Mouse (Mus musculus) R1 (cell line): ENCODE results near the gene S100a3.

Experiments used
- DNase-seq: peaks from one replicate; pipeline ENCODE4 v3.0.0-alpha.2; 2018; ENCODE audit warnings: low read depth, low spot score

The S100a3 gene

DNA sequence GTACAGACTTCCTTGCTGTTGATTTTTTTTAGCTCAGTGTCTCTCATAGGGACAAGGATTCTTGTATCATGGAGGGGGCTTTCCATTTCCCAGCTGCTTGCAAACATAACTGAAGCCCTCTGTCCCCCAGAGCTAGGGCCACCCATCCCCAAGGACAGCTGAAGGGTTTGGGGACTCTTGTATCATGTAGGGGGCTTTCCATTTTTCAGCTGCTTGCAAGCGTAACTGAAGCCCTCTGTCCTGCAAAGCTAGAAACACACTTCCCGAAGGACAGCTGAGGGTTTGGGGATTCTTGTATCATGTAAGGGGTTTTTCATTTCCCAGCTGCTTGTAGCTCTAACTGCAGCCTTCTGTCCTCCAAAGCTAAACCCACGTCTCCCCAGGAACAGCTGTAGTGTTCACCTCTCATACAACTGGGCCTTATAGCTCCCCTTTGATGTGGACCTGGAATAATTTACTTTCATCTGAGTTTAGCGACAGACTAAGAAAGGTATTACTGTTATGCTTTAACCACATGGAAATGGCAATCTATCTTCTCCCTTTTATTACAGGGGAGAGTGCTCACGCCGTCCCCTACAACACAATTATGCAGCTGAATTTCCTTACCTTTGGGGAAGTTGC, at the start of gene S100a3:
Gene S100a3, plus strand, starts transcription at position 571 of the 621 bp plus-strand sequence.
- no peak for DNase-seq

DNA sequence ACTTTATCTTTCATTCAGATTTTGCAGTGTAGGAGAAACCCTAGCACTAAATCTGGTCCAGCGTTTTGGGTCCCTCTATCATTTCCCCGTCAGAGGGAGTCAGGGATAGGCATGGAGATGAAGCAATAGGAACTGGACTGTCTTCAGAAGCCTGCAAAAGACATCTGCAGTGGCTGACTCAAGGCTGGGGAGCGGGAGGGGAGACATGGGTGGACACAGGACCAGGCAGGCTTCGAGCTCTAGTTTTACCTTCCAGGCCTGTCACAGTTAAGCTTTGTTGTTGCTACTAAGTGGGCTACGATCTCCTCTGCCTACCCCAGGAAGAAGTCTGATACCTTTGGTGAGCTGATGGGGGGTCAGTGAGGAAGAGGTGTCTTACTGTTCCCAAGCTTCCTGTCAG, 48.1 kb upstream of the S100a3 start:
- DNase-seq = no peak

DNA sequence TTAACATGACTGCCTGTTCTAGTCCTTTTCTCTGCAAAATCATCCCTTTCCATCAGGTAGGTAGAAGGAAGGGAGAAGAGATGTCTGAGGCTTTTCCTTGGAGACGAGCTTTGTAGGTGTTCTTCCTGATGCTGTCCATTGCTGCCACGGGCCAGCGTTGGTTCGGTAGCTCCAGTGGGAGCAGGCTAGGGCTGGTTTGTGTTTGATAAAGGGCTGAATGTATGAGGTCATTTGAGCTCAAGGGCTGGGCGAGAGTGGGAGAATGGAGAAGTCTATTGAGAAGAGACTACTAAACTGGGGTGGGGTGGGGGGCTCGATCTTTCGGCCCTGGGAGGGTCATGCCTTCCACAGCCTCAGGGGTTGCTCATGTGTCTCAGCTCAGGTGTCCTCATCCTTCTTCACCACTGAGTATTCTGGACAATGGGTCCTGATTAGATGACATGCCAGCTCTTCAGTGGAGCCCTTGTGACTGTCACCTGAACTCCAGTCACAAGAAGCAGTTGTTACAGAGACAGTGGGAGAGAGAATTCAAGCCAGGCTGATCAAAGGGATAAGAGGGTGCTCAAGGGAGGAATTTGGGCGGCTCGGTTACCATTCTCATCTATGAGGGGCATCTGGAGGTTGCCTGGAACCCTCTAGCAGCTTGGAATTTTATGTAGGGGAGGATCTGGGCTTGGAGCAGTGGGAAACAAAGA, 47.3 kb upstream of the S100a3 start:
- peak; percentile 41 for DNase-seq

DNA sequence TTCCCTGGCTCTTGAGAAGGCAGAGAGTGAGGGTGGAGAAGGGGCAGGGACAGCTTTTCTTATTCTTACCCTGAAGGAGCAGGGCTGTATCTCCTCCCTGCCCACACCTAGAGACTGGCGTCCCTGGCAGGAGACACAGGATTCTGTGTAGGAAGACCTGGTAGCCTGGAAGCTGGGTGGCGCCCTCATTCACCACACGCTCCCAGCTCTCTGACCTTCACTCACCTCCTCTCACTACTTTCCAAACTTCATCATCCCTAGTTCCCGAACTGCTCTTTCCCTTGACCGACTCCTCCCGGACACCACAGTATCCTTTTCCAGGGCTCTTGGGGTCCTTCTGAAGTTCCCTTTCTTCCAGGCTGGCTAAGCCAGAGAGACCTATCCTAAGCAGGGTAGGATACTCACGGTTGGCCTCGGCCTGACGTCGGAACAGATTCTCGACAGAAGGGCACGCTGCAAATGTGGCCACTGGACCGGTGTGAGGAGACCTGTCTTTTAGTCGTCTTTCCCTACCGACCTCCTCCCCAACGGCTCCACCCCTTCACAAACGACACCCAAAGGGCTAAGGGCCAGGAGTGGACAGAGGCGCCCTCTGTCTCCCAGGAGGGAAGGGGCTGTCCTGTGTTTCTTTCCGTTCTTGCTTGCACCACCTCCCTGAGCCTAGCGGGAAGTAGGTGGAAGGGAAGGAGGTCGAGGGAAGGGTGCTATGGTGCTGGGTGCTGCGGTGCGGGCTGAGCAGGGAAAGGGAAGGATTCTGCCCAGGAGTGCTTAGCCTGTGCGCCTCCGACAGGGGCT, 46.4 kb upstream of the S100a3 start, which contains the start of the genes S100a1 and S100a13:
Gene S100a1, minus strand, starts transcription at position 597 of the 795 bp plus-strand sequence.
Gene S100a13, plus strand, starts transcription at position 640 of the 795 bp plus-strand sequence.
- DNase-seq = peak; percentile 21

DNA sequence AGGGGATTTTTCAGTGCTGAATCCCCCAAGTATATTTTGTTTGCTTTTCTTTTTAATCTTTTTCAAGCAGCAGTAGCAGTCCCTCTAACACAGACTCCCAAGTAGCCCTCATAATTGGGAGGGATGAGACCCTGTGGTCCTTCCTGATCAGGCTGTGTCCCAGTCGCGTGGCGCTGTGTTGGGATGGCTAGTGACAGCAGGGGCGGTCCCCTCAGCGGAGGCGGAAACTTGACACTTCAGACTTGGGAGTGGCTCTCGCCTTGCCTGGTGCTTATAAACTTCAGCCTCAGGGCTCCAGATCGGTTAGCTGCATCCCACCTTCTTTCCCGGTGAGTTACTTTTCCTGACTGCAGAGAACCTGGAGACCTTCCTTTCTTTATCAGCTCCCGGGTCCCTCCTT, 45.7 kb upstream of the S100a3 start:
- peak; percentile 69 for DNase-seq

DNA sequence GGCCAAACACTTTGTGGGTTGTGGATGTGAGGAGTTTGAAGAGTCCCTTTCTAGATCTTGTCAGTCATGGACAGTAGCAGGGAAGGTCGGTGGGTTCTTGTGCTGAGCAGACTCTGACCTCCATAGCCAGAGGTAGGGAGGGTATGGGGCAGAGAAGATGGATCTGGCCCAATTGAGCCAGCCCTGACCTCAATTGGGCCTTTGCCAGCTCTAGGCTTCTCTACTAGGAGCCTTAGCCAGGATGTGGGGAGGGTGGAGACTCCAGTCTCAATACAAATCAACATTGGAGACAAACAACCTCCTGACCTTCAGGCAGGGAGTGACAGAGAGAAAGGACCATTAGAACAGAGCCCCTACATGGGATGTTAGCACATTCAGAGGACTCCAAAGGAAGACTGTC, 45.1 kb upstream of the S100a3 start:
- DNase-seq = no peak

DNA sequence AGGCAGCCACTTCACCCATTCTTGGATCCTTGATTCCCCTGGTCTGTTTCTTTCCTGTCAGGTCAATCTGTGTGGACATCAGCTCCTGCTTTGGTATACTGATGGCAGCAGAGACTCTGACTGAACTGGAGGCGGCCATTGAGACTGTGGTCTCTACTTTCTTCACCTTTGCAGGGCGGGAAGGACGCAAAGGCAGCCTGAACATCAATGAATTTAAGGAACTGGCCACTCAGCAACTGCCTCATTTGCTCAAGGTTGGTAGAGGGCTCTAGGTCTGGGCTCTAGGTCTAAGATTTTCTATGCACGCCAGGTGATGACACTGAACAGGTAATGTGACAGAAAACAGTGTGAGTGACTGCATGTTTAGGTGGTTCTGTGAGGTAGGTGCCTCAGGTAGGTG, 44.6 kb upstream of the S100a3 start:
- DNase-seq = no peak

DNA sequence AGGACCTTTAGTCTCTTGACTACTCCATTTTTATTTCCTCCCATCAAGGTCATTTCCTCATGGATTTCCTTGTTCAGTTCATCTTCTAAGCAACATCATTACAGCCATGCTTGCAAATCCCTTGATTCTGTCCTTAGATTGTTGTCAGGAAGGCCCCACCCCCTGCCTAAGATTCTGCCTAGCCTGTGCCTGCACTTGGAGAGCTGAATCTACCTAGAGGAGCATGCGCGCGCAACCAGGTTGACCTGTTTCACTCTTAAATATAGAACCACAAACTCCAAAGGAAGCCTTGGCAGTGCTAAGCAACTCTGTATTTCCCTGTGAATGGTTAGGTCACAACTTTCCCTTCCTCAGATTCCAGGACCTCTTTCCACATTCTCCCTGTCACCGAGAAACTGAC, 42.7 kb upstream of the S100a3 start:
- peak; percentile 71 for DNase-seq

DNA sequence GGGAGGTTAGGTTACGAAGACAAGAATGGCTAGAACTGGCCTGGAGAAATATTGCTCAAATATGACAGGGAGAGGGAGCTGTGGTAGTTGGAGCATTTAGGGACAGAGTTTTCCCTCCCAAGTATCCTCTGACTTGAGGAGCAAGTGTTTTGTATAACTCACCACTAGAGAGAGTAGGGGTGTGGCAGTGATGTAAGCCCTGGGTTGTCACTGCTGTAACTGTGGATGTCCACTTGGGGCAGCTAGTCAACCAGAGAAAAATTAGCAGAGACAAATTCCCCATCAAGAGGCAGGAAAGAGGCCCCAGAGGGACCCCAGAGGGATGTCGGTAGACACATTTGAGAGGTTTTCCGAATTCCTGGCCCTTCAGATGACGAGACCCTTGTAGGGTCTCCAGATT, 35.0 kb upstream of the S100a3 start:
- peak; percentile 92 for DNase-seq

DNA sequence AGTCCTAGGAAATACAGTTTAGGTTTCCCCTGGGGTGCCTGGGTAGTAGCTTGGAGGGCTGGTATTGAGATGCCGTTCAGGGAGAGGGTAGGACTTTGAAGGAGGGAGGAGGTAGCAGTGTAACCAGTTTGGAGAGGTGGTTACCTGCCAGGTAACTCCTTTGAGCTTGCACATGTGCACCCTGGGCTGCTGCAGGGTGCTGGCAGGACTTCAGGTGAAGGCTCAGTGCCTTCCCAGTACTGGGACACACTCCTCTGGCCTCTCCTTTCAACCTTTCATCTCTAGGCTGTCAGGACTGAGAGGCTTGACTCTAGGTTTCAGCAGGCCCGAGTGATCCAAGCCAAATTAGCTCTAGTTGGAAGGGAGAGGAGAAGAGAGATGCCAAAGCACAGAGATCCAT, 34.3 kb upstream of the S100a3 start:
- no peak for DNase-seq

DNA sequence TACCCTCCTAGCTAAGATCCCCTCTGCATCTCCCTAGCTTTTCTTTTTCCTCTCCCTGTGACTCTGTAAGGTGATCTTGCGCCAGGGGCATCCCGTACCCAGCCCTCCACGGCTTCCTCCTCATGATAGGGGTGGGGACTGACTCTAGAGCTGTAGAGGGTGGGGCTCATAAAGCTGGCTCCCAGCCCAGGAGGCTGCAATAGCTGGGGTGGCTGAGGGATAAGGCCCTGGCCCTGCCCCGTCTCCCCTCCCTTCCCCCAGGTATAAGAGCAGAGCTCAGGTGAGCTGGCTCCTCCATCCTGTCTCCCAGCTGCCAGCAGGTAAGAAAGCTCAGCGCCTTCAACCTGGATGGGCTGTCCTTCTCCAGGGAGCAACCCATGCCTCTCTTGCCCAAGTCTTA, 33.8 kb upstream of the S100a3 start, which contains the start of gene S100a14:
Gene S100a14, plus strand, starts transcription at position 277 of the 400 bp plus-strand sequence.
- DNase-seq = no peak

DNA sequence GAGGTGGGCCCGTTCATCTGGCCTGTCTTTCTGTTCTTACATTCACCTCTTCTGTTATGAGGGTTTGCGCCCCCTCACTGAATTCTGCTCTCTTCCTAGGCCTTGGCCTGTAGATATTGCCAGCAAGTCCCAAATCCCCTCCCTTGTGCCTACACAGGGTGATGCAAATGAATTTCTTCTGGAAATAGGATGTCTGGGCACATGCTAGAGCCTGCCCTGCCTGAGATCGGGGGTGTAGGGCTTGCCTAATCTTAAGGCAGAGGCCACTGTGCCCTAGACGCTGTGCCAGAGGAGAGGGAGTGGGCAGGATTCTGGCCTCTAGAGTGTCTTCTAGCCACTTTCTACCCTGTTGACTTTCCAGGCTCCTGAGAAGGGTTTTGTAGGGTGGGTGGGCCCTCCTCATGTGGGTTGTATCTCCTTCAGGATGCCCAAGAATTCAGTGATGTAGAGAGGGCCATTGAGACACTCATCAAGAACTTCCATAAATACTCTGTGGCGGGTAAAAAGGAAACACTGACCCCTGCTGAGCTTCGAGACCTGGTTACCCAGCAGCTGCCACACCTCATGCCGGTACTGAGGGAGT, 33.0 kb upstream of the S100a3 start:
- DNase-seq = no peak

DNA sequence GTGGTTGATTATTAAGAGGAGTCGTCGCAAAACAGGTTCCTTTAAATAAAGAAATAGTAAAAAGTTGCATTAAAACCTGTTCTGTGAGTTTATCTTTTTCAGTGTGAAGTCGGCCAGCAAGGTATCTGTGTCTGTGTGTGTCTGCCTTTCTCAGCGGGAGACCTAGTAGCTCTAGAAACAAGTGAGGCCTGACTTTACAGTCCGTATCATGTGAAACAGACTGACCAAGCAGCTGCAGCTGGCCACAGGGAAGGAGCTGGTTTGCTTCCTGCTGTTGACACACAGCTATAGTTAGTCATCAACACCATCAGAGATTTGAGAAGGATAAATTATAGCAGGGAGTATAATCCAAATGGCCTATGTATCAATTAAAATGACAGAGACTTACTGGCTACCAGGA, 28.7 kb upstream of the S100a3 start:
- no peak for DNase-seq

DNA sequence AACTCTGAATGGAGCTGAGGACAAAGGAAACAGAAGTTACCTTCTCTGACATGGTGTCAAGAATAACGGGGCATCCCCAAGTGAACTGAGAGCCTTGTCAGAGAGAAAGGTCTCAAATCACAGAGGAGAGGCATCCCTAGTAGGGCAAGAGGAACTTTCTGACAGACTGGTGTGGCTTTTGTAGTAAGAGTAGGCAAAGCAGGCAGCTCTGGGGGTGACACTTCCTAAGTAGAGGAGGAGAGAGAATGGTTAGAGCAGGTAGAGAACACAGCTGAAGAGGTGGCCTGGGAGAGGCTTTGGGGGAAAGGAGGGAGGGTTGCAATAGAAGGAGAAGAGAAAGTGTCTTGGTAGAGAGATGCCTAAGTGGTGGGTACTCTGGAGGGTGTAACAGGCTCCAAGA, 24.9 kb upstream of the S100a3 start:
- DNase-seq = no peak

DNA sequence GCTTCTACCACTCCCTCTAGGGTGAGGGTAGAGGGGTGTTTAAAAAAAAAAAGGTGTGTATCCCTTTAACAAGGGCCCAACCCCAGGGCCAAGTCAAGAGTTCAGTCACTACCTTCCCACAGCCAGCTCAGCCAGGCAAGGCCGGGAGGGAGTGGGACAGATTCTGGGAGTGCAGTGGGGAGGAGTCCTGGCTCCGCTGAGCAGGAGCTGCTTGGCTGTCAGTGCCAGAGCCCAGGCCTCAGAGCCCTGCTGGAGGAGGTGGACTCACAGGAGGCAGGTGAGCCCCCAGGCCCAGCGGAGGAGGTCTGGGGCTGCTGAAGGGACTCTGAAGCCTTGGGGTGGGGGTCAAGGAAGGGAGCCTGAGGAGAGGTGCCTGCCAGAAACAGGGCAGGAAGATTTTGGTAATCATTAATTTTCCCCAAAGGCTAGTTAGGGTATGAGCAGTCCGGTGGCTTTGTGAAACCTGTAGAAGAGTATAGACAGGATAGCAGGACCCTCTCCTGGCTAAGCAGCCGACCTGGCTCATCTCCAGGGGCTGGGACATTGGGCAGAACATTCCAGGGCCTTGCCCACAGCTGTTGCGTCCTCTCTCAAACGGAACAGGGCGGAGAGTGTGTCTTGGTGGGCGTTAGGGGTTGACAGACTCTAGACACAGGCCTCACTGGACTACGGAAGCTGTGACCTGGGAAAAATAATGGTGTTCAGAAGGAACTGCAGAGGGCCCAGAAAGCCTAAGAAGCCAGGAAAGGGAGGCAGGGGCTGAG, 23.1 kb upstream of the S100a3 start, which contains the start of gene S100a16:
Gene S100a16, plus strand, starts transcription at position 114 of the 764 bp plus-strand sequence.
- peak; percentile 43 for DNase-seq

DNA sequence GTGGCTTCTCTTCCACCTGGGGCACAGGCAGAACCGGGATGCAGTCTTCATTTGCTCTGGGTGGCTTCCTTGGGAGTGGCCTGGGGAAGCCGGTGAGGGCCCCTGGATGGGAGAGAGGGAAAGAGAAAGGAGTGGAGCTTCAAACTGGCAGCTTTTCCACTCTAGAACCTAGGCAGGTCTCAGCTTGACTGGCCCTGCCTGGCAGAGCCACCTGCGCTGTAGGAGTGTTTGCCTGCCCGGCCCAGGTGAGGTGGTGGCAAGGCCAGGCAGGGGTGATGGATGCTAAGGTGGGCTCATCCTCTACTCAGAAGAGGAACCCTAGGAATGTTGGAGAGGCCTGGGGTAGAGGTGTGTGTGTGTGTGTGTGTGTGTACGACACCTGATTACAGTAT, 22.5 kb upstream of the S100a3 start:
- DNase-seq = no peak

DNA sequence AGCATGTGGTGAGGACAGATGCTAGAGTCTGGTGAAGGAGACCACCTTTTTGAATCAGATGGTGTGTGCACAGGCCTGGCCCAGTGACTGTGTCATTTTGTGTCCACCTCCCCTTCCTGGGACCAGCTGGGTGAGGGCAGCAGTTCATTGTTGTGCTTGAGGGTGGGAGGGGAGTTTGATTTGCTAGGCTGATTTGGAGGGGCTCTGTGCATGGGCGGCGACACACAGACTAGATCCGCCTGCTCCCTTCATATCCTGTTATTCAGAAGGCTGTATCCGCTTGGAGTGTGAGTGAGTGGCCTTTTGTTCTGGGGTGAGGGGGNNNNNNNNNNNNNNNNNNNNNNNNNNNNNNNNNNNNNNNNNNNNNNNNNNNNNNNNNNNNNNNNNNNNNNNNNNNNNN, 19.5 kb upstream of the S100a3 start:
- DNase-seq = no peak

DNA sequence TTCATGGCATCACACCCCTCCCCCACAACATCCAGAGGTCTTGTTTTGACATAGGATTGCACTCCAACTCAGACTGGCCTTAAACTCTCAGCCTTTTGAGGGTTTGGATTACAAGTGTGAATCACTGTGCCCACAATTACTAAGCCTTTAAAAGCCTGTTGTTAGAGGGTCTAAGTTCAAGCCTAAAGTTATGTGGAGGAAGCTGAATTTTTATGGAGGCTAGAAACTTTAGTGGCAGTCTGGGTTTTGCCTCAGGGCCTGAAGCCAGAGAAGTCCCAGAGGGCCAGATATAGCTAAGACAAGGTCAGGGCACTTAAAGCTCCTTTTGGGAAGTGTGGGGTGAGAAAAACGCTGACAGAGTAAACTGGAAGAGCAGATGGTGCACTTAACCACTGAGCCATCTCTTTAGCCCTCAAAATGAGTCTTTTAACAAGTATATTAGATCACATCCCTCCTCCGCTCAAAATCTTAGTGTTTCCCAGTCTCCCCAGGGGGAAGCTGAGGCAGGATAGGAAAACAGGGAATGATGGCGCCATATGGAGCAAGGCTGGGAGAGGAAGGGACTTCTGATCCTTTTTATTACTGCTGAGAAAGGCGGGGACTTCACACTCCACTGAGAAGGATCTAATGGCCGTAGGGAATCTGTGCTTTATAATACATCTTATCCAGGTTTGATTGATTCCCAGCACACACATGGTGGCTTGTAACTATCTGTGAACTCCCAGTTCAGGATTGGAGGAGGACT, 10.5 kb upstream of the S100a3 start:
- DNase-seq = no peak

DNA sequence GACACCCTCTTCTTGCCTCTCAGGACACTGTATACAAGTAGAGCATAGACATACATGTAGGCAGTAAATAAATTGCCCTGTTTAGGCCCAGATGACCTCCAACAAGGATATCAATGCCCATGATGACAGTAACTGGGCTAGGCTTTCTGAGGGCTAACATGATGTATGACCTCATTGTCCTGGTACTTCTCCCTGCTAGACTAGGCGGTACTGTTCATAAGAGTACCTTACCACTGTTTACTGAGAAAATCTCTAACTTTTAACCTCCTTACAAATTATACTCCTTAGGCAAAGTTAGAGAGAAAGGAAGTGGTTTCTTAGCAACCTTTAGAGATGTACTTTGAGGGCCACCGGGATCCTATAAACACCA, 10.0 kb upstream of the S100a3 start:
- DNase-seq = no peak

DNA sequence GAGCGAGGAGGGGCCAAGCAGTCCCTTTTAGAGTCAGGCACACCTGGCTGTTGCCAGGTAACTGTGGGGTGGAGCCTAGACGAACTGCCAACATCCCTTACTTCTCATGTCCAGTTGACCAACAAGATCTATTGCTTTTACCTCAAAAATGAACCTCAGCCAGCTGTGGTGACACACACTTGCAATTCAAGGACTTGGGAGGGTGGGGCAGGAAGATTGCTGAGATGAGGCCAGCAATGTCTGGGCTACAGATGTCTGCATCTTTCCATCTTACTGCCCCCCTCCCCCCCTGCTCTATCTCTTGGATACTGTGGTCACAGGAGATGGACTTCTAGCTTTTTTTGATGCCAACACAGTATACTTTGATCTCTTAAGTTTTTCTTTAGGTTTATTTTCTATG, 8.1 kb upstream of the S100a3 start:
- DNase-seq = no peak

DNA sequence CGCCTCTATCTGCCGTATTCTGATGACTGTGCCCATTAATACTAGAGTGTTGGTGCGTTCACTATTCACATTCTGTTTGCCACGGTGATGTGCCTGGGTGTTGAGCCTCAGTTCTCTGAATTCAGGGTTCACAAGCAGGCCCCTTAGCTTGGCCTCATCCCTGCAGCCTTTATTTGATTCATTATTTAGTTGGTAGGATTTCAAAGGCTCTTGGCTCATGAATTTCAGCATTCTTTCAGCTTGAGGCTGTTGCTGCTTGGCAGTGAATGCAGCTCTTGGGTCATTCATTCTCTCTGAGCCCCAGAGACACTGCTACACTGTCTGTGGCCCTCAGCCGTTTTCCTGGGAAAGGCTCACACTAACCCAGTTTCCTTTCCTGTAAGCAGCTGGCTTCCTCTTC, 4.4 kb upstream of the S100a3 start:
- DNase-seq = no peak
